Mouse (Mus musculus) urinary bladder, adult 18-20 months (tissue): ENCODE measurements around the gene Olfr641.

Source experiments
- DNase-seq, 2 experiments: peaks; one replicate each; pipeline ENCODE4 v3.0.0; 2022; ENCODE audit warnings: low spot score in 2 of 2, mixed read lengths in 2 of 2

Gene Olfr641

GRCm38 (mm10) chr7:104035145-104035544 is at the start of gene Olfr641:
Gene Olfr641, plus strand, starts transcription at chr7:104035445.
- DNase-seq: no peak

GRCm38 (mm10) chr7:103998446-103998845 is 36.8 kb upstream of the Olfr641 start, which contains the start of gene Olfr638:
Gene Olfr638, plus strand, starts transcription at chr7:103998746.
- DNase-seq: no peak

DNA sequence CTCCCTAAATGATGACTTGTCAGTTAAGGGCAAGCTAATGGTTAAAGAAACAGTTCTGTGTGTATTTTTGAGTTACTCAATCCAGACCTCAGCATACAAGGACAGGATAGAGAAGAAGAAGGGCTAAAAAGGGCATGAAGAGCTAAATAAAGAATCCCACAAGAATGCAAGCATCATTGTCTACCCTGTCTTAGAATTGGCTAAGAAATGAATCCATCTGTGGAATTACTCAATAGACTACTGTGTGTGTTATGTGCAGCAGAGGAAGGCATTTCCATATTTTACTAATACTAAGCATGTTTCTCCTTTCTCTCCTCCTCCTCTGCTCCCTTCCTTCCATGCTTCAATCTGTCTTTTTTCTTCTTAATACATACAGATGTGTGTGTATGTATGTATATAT is 36.1 kb upstream of the Olfr641 start:
- DNase-seq: no peak

DNA sequence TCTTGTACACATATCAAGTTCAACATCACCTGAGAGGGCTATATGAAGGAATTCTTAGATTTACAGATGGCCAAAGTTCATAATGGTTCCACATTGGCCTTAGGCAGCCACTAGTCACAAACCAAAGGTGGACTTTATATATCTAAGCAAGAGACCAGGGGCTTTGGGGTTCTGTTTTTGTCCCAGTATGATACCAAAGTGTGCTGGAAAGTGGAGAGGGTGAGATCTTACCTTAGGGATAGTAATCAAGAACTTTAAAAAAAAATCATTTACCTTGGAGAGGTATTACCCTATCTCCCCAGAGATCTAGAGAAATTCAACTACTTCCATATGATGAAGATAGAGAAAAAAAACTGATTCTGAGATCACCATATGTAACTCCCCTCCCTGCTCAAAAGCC is 18.0 kb upstream of the Olfr641 start, which contains the start of gene Olfr639:
TSS of gene Olfr639 (minus strand) at position 101 of the 400 bp plus-strand sequence.
- DNase-seq: no peak

DNA sequence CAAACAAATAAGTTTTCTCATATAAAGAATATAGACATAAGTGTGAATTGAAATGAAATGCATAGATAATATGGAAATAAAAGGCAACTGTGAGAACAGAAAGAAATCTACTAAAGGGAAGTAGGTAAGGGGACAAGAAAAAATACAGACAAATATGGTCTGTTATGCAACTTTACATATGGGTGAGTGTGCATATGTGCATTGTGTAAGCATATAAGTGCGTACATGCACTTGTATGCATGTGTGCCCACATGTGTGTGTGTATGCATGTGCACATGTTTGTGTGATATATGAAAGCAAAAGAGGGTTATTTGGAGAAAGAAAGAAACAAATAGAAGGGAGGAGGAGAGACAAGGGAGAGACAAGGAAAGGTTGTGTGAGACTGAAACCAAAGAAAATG is 16.3 kb upstream of the Olfr641 start:
- no peak for DNase-seq

DNA sequence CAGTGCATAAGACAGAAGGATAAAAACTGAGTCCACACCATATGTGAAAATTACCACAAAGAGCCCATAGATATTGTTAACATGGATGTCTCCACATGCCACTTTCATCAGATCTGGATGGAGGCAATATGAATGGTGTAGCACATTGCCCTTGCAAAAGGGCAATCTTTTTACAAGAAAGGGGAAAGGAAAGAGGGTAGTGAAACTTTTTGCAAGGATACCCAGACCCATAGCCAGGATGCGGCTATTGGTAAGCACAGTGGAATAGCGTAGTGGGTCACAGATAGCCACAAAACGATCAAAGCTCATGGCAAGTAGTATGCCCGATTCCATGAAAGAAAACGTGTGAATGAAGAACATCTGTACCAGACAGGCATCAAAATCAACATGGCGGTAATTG is 13.6 kb upstream of the Olfr641 start:
- no peak for DNase-seq

DNA sequence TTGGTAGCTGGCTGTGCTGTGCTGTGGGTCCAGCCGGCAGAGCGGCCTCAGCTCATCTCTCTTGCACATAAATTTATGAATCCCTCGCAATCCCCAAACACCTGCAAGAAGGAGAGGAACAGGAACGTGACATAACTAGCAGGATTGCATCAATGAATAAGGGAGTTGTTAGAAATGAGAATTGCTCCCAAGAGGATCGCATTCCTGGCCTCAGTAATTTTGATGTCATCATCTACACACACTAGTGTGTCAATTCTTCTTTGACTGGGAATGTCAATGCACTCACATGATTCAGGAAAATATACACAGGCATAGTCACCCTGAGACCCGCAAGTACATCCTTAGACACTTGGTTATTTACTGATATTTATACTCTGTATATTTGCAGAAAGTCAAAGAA is 9.8 kb upstream of the Olfr641 start, which contains the start of gene Olfr640:
TSS of gene Olfr640 (minus strand) at position 101 of the 400 bp plus-strand sequence.
- DNase-seq: no peak

GRCm38 (mm10) chr7:104026978-104027377 is 8.3 kb upstream of the Olfr641 start:
- DNase-seq: no peak

- no peak for DNase-seq
Observed at GRCm38 (mm10) chr7:104050745-104051144, 15.5 kb downstream of the Olfr641 start.

- no peak for DNase-seq
Observed at GRCm38 (mm10) chr7:104052566-104052965, 17.3 kb downstream of the Olfr641 start, which contains the start of gene Olfr642. Gene Olfr642, minus strand, starts transcription at chr7:104052666.

DNA sequence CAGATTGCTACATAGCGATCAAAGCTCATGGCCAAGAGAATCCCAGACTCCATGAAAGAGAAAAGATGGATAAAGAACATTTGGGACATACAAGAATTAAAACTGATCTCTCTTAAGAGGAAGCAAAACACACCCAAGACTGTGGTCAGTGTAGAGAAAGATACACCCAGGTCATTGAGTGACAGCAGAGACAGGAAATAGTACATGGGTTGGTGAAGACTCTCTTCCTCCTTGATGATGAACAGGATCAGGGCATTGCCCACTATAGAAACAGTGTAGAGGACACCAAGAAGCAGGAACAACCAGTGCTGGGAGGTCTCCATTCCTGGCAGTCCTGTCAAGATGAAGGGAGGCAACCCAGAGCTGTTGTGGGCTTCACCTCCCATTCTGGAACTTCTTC is 24.0 kb downstream of the Olfr641 start:
- DNase-seq: no peak

- DNase-seq: no peak
Observed at GRCm38 (mm10) chr7:104061345-104061744, 26.1 kb downstream of the Olfr641 start, which contains the start of gene 4930516K23Rik. Gene 4930516K23Rik, minus strand, starts transcription at chr7:104061445.

GRCm38 (mm10) chr7:104071769-104072168 is 36.5 kb downstream of the Olfr641 start, which contains the start of gene Olfr644:
Gene Olfr644, minus strand, starts transcription at chr7:104071869.
- DNase-seq: no peak

- DNase-seq: no peak
Observed at GRCm38 (mm10) chr7:104085365-104085764, 50.1 kb downstream of the Olfr641 start, which contains the start of gene Olfr645. Gene Olfr645, minus strand, starts transcription at chr7:104085465.
